Mouse (Mus musculus) liver, embryonic 14.5 days (tissue): ENCODE measurements around the gene Lyl1. TPM values are rescaled to one million over a fixed set of nuclear protein-coding genes. Genes with fewer than 3 reads are reported as not detected.

Experiments
- ATAC-seq: fragments of 200-750 bp; cut with Nextera tagmentation; 2 replicates; pipeline ENCODE4 v1.8.0; 2017; ENCODE audit warnings: moderate number of reproducible peaks, mild to moderate bottlenecking, moderate library complexity; ENCODE audit not compliant: insufficient read depth
- DNase-seq, 3 experiments: peaks; one replicate each; pipeline ENCODE4 v3.0.0-alpha.2; 2012 to 2013; ENCODE audit warnings: low read depth in 3 of 3, low spot score in 3 of 3
- H3K27ac ChIP-seq: fragments of 300-500 bp; sonication (generic); 2 replicates; pipeline ENCODE4 v1.5.1; 2014; ENCODE audit warnings: moderate library complexity, mild to moderate bottlenecking, control low read depth, inconsistent platforms
- H3K27me3 ChIP-seq: fragments of 300-500 bp; sonication (generic); 2 replicates; pipeline ENCODE4 v1.6.1; 2014; ENCODE audit warnings: mild to moderate bottlenecking, low read length, moderate library complexity; ENCODE audit not compliant: control insufficient read depth, insufficient read depth
- H3K36me3 ChIP-seq: fragments of 300-500 bp; sonication (generic); replicated peaks from 2 replicates; pipeline ENCODE4 v1.6.1; 2014; ENCODE audit warnings: low read depth; ENCODE audit not compliant: control insufficient read depth, insufficient read depth
- H3K4me1 ChIP-seq, 2 experiments: fragments of 200-500 bp in 1 of 2; fragments of 300-500 bp in 1 of 2; sonication (generic) in 1 of 2; replicated peaks; 2 replicates each; pipeline ENCODE4 v1.6.1; 2012 to 2014; ENCODE audit warnings: antibody characterized with exemption in 1 of 2, inconsistent platforms in 1 of 2, low read length in 1 of 2; ENCODE audit not compliant: control insufficient read depth in 2 of 2, insufficient read depth in 2 of 2
- H3K4me2 ChIP-seq: fragments of 300-500 bp; sonication (generic); 2 replicates; pipeline ENCODE4 v1.6.1; 2014; ENCODE audit warnings: low read depth, mild to moderate bottlenecking, control low read depth, moderate library complexity
- H3K4me3 ChIP-seq, 2 experiments: fragments of 200-500 bp in 1 of 2; fragments of 300-500 bp in 1 of 2; sonication (generic) in 1 of 2; 2 replicates each; pipeline ENCODE4 v1.5.1; 2012 to 2014; ENCODE audit warnings: low read depth in 2 of 2, low read length in 2 of 2, mild to moderate bottlenecking in 2 of 2, control low read depth in 1 of 2, inconsistent platforms in 1 of 2, moderate library complexity in 1 of 2; ENCODE audit not compliant: insufficient read depth in 1 of 2
- H3K9ac ChIP-seq: fragments of 300-500 bp; sonication (generic); replicated peaks from 2 replicates; pipeline ENCODE4 v1.6.1; 2014; ENCODE audit warnings: mild to moderate bottlenecking, control low read depth, moderate library complexity
- H3K9me3 ChIP-seq: fragments of 300-500 bp; sonication (generic); 2 replicates; pipeline ENCODE4 v1.6.1; 2016; ENCODE audit warnings: low read length, mixed read lengths; ENCODE audit not compliant: control insufficient read depth
- CTCF ChIP-seq: IDR thresholded peaks from 2 replicates; pipeline ENCODE4 v1.5.1; 2016; ENCODE audit warnings: antibody characterized with exemption, low read depth, control low read depth
- EP300 ChIP-seq: IDR thresholded peaks from 2 replicates; pipeline ENCODE4 v1.6.1; 2016; ENCODE audit warnings: antibody characterized with exemption, low read depth
- WGBS: fragments of 180-500 bp; shearing (Covaris S2); extraction: QIAGEN DNeasy Blood & Tissue Kit; methylation state at CpG from one replicate; pipeline ENCODE4 v1.1.7; 2014; ENCODE audit not compliant: insufficient replicate concordance; 5-methylcytosine and 5-hydroxymethylcytosine counted together
- polyA plus RNA-seq, 2 experiments: library from polyadenylated mRNA; depleted of rRNA in 1 of 2; stranded (reverse) in 1 of 2; unstranded in 1 of 2; fragments of >200 nt; fragmentation: Nextera tagmentation in 1 of 2; extraction: Ambion mirVana in 1 of 2; gene quantifications; 2 replicates each; pipeline versions ENCODE4 v1.2.1 to v1.2.3; 2012 to 2014

Lyl1 gene
- polyA plus RNA-seq, 2 experiments: 45.4 to 55.6 TPM

- no peaks in the 10 kb centered on the region for H3K27me3 ChIP-seq
- WGBS: 50% methylated on average over 11 of the region's 11 CpGs
- H3K27ac ChIP-seq: peak overlapping the region; percentile 98
- ATAC-seq (no peak), DNase-seq (no peak)
- peaks cover 44 to 55% of the 10 kb centered on the region in 2 experiments for H3K4me1 ChIP-seq
- peaks cover 2% of the 10 kb centered on the region; the same call in 1 of the 2 replicates for H3K36me3 ChIP-seq
- peak overlapping the region; percentile 7 to 35; a peak in 3 of 4 replicates for H3K4me3 ChIP-seq
- peak overlapping the region; percentile 84 for H3K9ac ChIP-seq
- peak overlapping the region; percentile 67 for H3K4me2 ChIP-seq
- TF ChIP-seq EP300 (no peak), CTCF (no peak)
- H3K9me3 ChIP-seq: no peaks in the 10 kb centered on the region
These were observed 30.3 kb downstream of the Lyl1 start for GRCm38 (mm10) chr8:84731371-84732177.

- Histone ChIP-seq H3K9ac (no peak overlapping the region), H3K27ac (peak overlapping the region; percentile 98), H3K4me2 (no peak overlapping the region), H3K9me3 (no peaks in the 10 kb centered on the region), H3K4me1 (peaks cover 40 to 49% of the 10 kb centered on the region in 2 experiments), H3K36me3 (no peaks in the 10 kb centered on the region), H3K27me3 (no peaks in the 10 kb centered on the region), H3K4me3 (no peak overlapping the region)
- DNase-seq (no peak), ATAC-seq (no peak)
- TF ChIP-seq EP300: no peak
- TF ChIP-seq CTCF: no peak
- 74% methylated on average over 5 of the region's 5 CpGs for WGBS
These were observed 31.3 kb downstream of the Lyl1 start for GRCm38 (mm10) chr8:84732545-84732944.

DNA sequence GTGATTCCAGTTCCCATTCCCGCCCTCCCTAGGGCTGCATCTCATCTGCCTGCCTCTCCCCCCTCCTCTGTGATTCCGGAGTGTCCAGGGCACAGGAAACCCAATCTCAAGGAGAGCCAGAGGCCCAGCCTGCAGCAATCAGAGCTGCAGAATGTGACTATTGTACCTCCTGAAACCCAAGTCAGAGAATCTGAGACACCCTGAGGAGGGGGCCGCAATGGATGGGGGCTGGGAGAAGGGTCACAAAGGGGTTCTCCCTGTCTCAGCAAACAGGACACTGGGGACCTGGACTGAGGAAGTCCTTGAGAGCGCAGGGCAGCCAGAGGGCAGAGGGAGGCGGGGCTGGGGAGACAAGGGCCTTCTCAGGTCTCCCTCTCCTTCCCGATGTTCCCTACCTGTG, 31.7 kb downstream of the Lyl1 start:
- H3K4me1 ChIP-seq: peaks cover 40 to 51% of the 10 kb centered on the region in 2 experiments
- ATAC-seq: no peak
- no peak for DNase-seq
- TF ChIP-seq CTCF (no peak), EP300 (no peak)
- no peak overlapping the region for H3K27ac ChIP-seq
- H3K9ac ChIP-seq: no peak overlapping the region
- H3K36me3 ChIP-seq: no peaks in the 10 kb centered on the region
- 67% methylated on average over 6 of the region's 6 CpGs for WGBS
- no peaks in the 10 kb centered on the region for H3K27me3 ChIP-seq
- H3K4me3 ChIP-seq: no peak overlapping the region
- no peak overlapping the region for H3K4me2 ChIP-seq
- H3K9me3 ChIP-seq: no peaks in the 10 kb centered on the region

- H3K9ac ChIP-seq: no peak overlapping the region
- H3K4me1 ChIP-seq: peaks cover 32 to 43% of the 10 kb centered on the region in 2 experiments
- H3K4me3 ChIP-seq: no peak overlapping the region
- no peaks in the 10 kb centered on the region for H3K9me3 ChIP-seq
- WGBS: 78% methylated on average over 6 of the region's 6 CpGs
- no peaks in the 10 kb centered on the region for H3K36me3 ChIP-seq
- ATAC-seq: no peak
- TF ChIP-seq EP300: no peak
- TF ChIP-seq CTCF: no peak
- no peaks in the 10 kb centered on the region for H3K27me3 ChIP-seq
- H3K27ac ChIP-seq: no peak overlapping the region
- no peak for DNase-seq
- H3K4me2 ChIP-seq: no peak overlapping the region
These were observed 32.7 kb downstream of the Lyl1 start for GRCm38 (mm10) chr8:84733959-84734358.

GRCm38 (mm10) chr8:84734680-84735079, 33.4 kb downstream of the Lyl1 start:
- DNase-seq: no peak
- Histone ChIP-seq H3K36me3 (no peaks in the 10 kb centered on the region), H3K4me2 (no peak overlapping the region), H3K4me1 (peaks cover 25 to 35% of the 10 kb centered on the region in 2 experiments), H3K9me3 (no peaks in the 10 kb centered on the region), H3K9ac (no peak overlapping the region), H3K27me3 (no peaks in the 10 kb centered on the region), H3K27ac (no peak overlapping the region), H3K4me3 (no peak overlapping the region)
- TF ChIP-seq EP300 (no peak), CTCF (no peak)
- no peak for ATAC-seq
- 69% methylated on average over 2 of the region's 2 CpGs for WGBS
